In genomic region chr7:99510087-99510501, GRCm38 (mm10) we compare ENCODE assay signal across 8 mouse cellular contexts. TPM values are rescaled to one million over a fixed set of nuclear protein-coding genes. Genes with fewer than 3 reads are reported as not detected.
DNase-seq lines count a peak whose midpoint lies in the region; ATAC-seq lines count a peak whose summit lies in the region.

No protein-coding gene starts in this region.

- no peak for ATAC-seq in limb, embryonic 12.5 days (ENCODE audit: insufficient number of reproducible peaks, insufficient read depth, low FRiP score, low TSS enrichment, low read depth)
- ATAC-seq in neural tube, embryonic 14.5 days (ENCODE audit: low read depth): peak; percentile 89

- DNase-seq in R1 (ENCODE audit: low read depth, low spot score): peak; percentile 54
- DNase-seq in embryo, embryonic 10 days (ENCODE audit: low spot score): peak; percentile 30
- DNase-seq in gastrocnemius, postnatal 14 days: peak; percentile 61
- peak; percentile 55 for DNase-seq in kidney, adult 9 months
- DNase-seq in urinary bladder, adult 18-20 months (ENCODE audit: low spot score in 2 of 2): no peak
- DNase-seq in T-cell, adult 2 months (ENCODE audit: low spot score): no peak

- no peak overlapping the region for H3K4me3 ChIP-seq in limb, embryonic 12.5 days (replicated peaks)
- H3K4me3 ChIP-seq in neural tube, embryonic 14.5 days (ENCODE audit: low read depth, low read length): no peak overlapping the region

- intact Hi-C loops in gastrocnemius, postnatal 14 days (cut with DNase I; ENCODE audit: low total_unique reads): no loop called here

- H3K9me3 ChIP-seq in limb, embryonic 12.5 days: peaks cover 5% of the 10 kb centered on the region; the same call in 1 of the 2 replicates
- H3K9me3 ChIP-seq in neural tube, embryonic 14.5 days (ENCODE audit: control insufficient read depth, low read length): no peaks in the 10 kb centered on the region

- no peaks in the 10 kb centered on the region for H3K27me3 ChIP-seq in limb, embryonic 12.5 days
- H3K27me3 ChIP-seq in neural tube, embryonic 14.5 days (ENCODE audit: control insufficient read depth, insufficient read depth, low read length): no peaks in the 10 kb centered on the region

- peaks cover 4% of the 10 kb centered on the region for H3K4me1 ChIP-seq in limb, embryonic 12.5 days (replicated peaks)
- H3K4me1 ChIP-seq in neural tube, embryonic 14.5 days (ENCODE audit: control insufficient read depth, insufficient read depth, low read length): 0 out of 2 replicates have a peak, but pooled peaks cover 8% of the 10 kb centered on the region

- no peak overlapping the region for H3K9ac ChIP-seq in limb, embryonic 12.5 days (replicated peaks)
- no peak overlapping the region for H3K9ac ChIP-seq in neural tube, embryonic 14.5 days (replicated peaks; ENCODE audit: low read depth, low read length)

- peak overlapping the region; percentile 21; the same call in 1 of the 2 replicates for H3K4me2 ChIP-seq in limb, embryonic 12.5 days
- 0 out of 2 replicates have a peak overlapping the region, but pooled peaks have one; percentile 16 for H3K4me2 ChIP-seq in neural tube, embryonic 14.5 days (ENCODE audit: low read depth, low read length)

- H3K36me3 ChIP-seq in limb, embryonic 12.5 days: no peaks in the 10 kb centered on the region
- H3K36me3 ChIP-seq in neural tube, embryonic 14.5 days (ENCODE audit: control insufficient read depth, insufficient read depth, low read length): no peaks in the 10 kb centered on the region

- WGBS in limb, embryonic 12.5 days: 17% methylated on average over 8 of the region's 8 CpGs
- WGBS in neural tube, embryonic 14.5 days: 7% methylated on average over 8 of the region's 8 CpGs

- no peak overlapping the region for H3K27ac ChIP-seq in limb, embryonic 12.5 days
- peak overlapping the region; percentile 28; the same call in 1 of the 2 replicates for H3K27ac ChIP-seq in neural tube, embryonic 14.5 days (ENCODE audit: low read depth, low read length)

RNA-seq across cellular contexts. Expression of gene Arrb1, which starts 25.2 kb away (rescaled TPM):
- total RNA-seq in gastrocnemius, postnatal 14 days (2021): 10 to 100 TPM; 14.3 to 15.2 TPM
- 8.1 and 8.4 TPM in 2 replicates for polyA plus RNA-seq in limb, embryonic 12.5 days (2016; fragmentation: Nextera tagmentation; extraction: Ambion mirVana)
- 9.9 and 11.5 TPM in 2 replicates for polyA plus RNA-seq in neural tube, embryonic 14.5 days (2014; fragmentation: Nextera tagmentation; extraction: Ambion mirVana)

RNA-seq across cellular contexts. Expression of gene Rps3, which starts 26.6 kb away (rescaled TPM):
- total RNA-seq in gastrocnemius, postnatal 14 days (2021): 100 to 1,000 TPM; 262 to 278 TPM
- 746 and 757 TPM in 2 replicates for polyA plus RNA-seq in limb, embryonic 12.5 days (2016; fragmentation: Nextera tagmentation; extraction: Ambion mirVana)
- 408 and 464 TPM in 2 replicates for polyA plus RNA-seq in neural tube, embryonic 14.5 days (2014; fragmentation: Nextera tagmentation; extraction: Ambion mirVana)

RNA-seq across cellular contexts. Expression of gene Klhl35, which starts 44.3 kb away (rescaled TPM):
- under 1 TPM in 1 of 2 experiments, not detected in 1; 0.38 TPM for total RNA-seq in gastrocnemius, postnatal 14 days (2021)
- polyA plus RNA-seq in limb, embryonic 12.5 days (2016; fragmentation: Nextera tagmentation; extraction: Ambion mirVana): 1.2 and 1.7 TPM in 2 replicates
- 2.4 and 4.8 TPM in 2 replicates for polyA plus RNA-seq in neural tube, embryonic 14.5 days (2014; fragmentation: Nextera tagmentation; extraction: Ambion mirVana)

Comparison
In these comparisons a context has a peak if more than half of its experiments do, and no peak if none do; other contexts are left out.
1. DNase-seq: peak in R1 (single experiment), embryo, embryonic 10 days (single experiment), gastrocnemius, postnatal 14 days (single experiment) and kidney, adult 9 months (single experiment); none in urinary bladder, adult 18-20 months (0 of 2) and T-cell, adult 2 months (single experiment).